Comparison of ENCODE assay signal across 15 mouse cellular contexts in genomic region chr2:156443323-156443722, GRCm38 (mm10).
"Had no signal": no experiment of that assay in that cellular context is flagged by ENCODE, and none has a peak within 500 bp of the region (broad histone marks: within the 10 kb centered on the region; RNA-seq: fewer than 3 reads in every experiment).

No protein-coding gene starts in this region.

- H3K27me3 ChIP-seq: kidney, embryonic 15.5 days; limb, embryonic 15.5 days; neural tube, embryonic 13.5 days had no signal

- H3K9ac ChIP-seq: kidney, embryonic 15.5 days; limb, embryonic 15.5 days; liver, embryonic 12.5 days; lung, embryonic 14.5 days; neural tube, embryonic 13.5 days had no signal

- H3K27ac ChIP-seq: kidney, embryonic 15.5 days; left cerebral cortex, adult 2 months; limb, embryonic 15.5 days; liver, embryonic 12.5 days; neural tube, embryonic 13.5 days had no signal

- H3K4me2 ChIP-seq: kidney, embryonic 15.5 days; limb, embryonic 15.5 days; liver, embryonic 12.5 days; lung, embryonic 14.5 days; midbrain, embryonic 11.5 days; neural tube, embryonic 13.5 days had no signal

- H3K36me3 ChIP-seq: limb, embryonic 15.5 days had no signal

- DNase-seq: kidney, postnatal 25 days; lung, embryonic 14.5 days; lung, postnatal 10 days; lung, postnatal 4 days; retina, postnatal 1 day; right cerebral cortex, postnatal 25 days; thymus, postnatal 36 days had no signal

- H3K9me3 ChIP-seq: kidney, embryonic 15.5 days; limb, embryonic 15.5 days; liver, embryonic 12.5 days had no signal

- H3K4me3 ChIP-seq: kidney, embryonic 15.5 days; left cerebral cortex, adult 2 months; limb, embryonic 15.5 days; liver, embryonic 12.5 days; megakaryocyte, embryonic 14.5 days; neural tube, embryonic 13.5 days had no signal

- ATAC-seq: liver, embryonic 12.5 days; midbrain, embryonic 16.5 days had no signal
